Mouse (Mus musculus) embryonic facial prominence, embryonic 14.5 days (tissue): ENCODE results near the gene Pknox2. TPM values are rescaled to one million over a fixed set of nuclear protein-coding genes. Genes with fewer than 3 reads are reported as not detected.

Experiments
- ATAC-seq: fragments of 200-750 bp; cut with Nextera tagmentation; 2 replicates; pipeline ENCODE4 v1.8.0; 2017; ENCODE audit warnings: low read depth, moderate number of reproducible peaks, moderate TSS enrichment
- DNase-seq: peaks from one replicate; pipeline ENCODE4 v3.0.0-alpha.2; 2015; ENCODE audit warnings: low spot score
- H3K27ac ChIP-seq: fragments of 300-500 bp; sonication (generic); replicated peaks from 2 replicates; pipeline ENCODE4 v1.5.1; 2014; ENCODE audit warnings: low read depth, mild to moderate bottlenecking, low read length, moderate library complexity
- H3K27me3 ChIP-seq: fragments of 300-500 bp; sonication (generic); replicated peaks from 2 replicates; pipeline ENCODE4 v1.6.1; 2014; ENCODE audit warnings: low read length; ENCODE audit not compliant: control insufficient read depth, insufficient read depth
- H3K36me3 ChIP-seq: fragments of 300-500 bp; sonication (generic); 2 replicates; pipeline ENCODE4 v1.6.1; 2014; ENCODE audit warnings: low read length, mixed read lengths; ENCODE audit not compliant: control insufficient read depth, insufficient read depth
- H3K4me1 ChIP-seq: fragments of 300-500 bp; sonication (generic); 2 replicates; pipeline ENCODE4 v1.6.1; 2014; ENCODE audit warnings: antibody characterized with exemption, low read length; ENCODE audit not compliant: control insufficient read depth, insufficient read depth
- H3K4me2 ChIP-seq: fragments of 300-500 bp; sonication (generic); 2 replicates; pipeline ENCODE4 v1.6.1; 2014; ENCODE audit warnings: low read depth, mild to moderate bottlenecking, low read length, moderate library complexity, mixed read lengths
- H3K4me3 ChIP-seq: fragments of 300-500 bp; sonication (generic); 2 replicates; pipeline ENCODE4 v1.5.1; 2014; ENCODE audit warnings: low read depth, mild to moderate bottlenecking, low read length
- H3K9ac ChIP-seq: fragments of 300-500 bp; sonication (generic); 2 replicates; pipeline ENCODE4 v1.6.1; 2014; ENCODE audit warnings: low read depth, mild to moderate bottlenecking, low read length, moderate library complexity, mixed read lengths
- H3K9me3 ChIP-seq: fragments of 300-500 bp; sonication (generic); 2 replicates; pipeline ENCODE4 v1.6.1; 2016; ENCODE audit warnings: low read length; ENCODE audit not compliant: control insufficient read depth
- WGBS: fragments of 180-500 bp; shearing (Covaris S2); extraction: QIAGEN DNeasy Blood & Tissue Kit; methylation state at CpG from one replicate; pipeline ENCODE4 v1.1.7; 2014; 5-methylcytosine and 5-hydroxymethylcytosine counted together
- polyA plus RNA-seq: library from polyadenylated mRNA; unstranded; fragments of >200 nt; fragmentation: Nextera tagmentation; extraction: Ambion mirVana; gene quantifications from 2 replicates; pipeline ENCODE4 v1.2.1, GENCODE M21; 2014

Pknox2 gene
- polyA plus RNA-seq, 1 experiment from 2014 or later = 9.5 TPM

- Histone ChIP-seq H3K9ac (peak overlapping the region; percentile 90), H3K9me3 (no peaks in the 10 kb centered on the region), H3K36me3 (no peaks in the 10 kb centered on the region), H3K4me3 (peak overlapping the region; percentile 76), H3K27me3 (peaks cover 31% of the 10 kb centered on the region), H3K27ac (peak overlapping the region; percentile 97), H3K4me1 (peaks cover 45% of the 10 kb centered on the region), H3K4me2 (peak overlapping the region; percentile 93)
- ATAC-seq (no peak), DNase-seq (no peak)
- under 1% methylated on average over 26 of the region's 26 CpGs for WGBS
Measured at GRCm38 (mm10) chr9:37145151-37145615, 2.0 kb downstream of the Pknox2 start.

DNA sequence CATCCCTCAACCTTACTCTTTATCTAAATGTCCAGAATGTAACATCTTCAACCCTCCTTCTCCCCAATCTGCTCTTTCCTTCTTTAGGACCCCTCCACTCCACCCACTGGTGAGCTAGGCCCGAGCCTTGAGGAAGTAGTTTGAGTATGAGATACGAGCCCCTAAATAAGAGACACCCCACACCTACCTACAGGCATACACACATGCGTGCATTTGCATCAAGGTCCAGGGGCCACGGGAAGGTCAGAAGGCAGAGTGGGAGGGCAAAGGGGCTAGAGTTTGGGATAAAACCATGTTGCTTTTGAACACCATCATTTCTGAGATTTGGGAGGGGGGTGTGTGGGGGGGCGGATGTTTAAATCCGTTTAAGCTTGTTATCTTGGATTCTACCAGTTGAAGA, 2.5 kb downstream of the Pknox2 start:
- H3K4me1 ChIP-seq = peaks cover 48% of the 10 kb centered on the region
- peak overlapping the region; percentile 93 for H3K4me2 ChIP-seq
- H3K36me3 ChIP-seq = no peaks in the 10 kb centered on the region
- peak overlapping the region; percentile 97 for H3K27ac ChIP-seq
- DNase-seq (no peak), ATAC-seq (no peak)
- no peaks in the 10 kb centered on the region for H3K9me3 ChIP-seq
- WGBS = 11% methylated on average over 6 of the region's 6 CpGs
- H3K27me3 ChIP-seq = peaks cover 31% of the 10 kb centered on the region
- H3K4me3 ChIP-seq = peak overlapping the region; percentile 76
- H3K9ac ChIP-seq = peak overlapping the region; percentile 90

GRCm38 (mm10) chr9:37144251-37144650, 3.0 kb downstream of the Pknox2 start:
- no peaks in the 10 kb centered on the region for H3K9me3 ChIP-seq
- H3K27me3 ChIP-seq = peaks cover 31% of the 10 kb centered on the region
- ATAC-seq = no peak
- peak overlapping the region; percentile 90 for H3K9ac ChIP-seq
- H3K4me2 ChIP-seq = peak overlapping the region; percentile 93
- DNase-seq = peak; percentile 54
- 7% methylated on average over 21 of the region's 21 CpGs for WGBS
- H3K36me3 ChIP-seq = no peaks in the 10 kb centered on the region
- peaks cover 51% of the 10 kb centered on the region for H3K4me1 ChIP-seq
- H3K4me3 ChIP-seq = peak overlapping the region; percentile 76
- peak overlapping the region; percentile 97 for H3K27ac ChIP-seq

- DNase-seq = peak; percentile 80
- H3K27ac ChIP-seq = peak overlapping the region; percentile 97; the same call in 1 of the 2 replicates
- H3K27me3 ChIP-seq = peaks cover 25% of the 10 kb centered on the region
- H3K4me3 ChIP-seq = peak overlapping the region; percentile 76
- H3K4me2 ChIP-seq = peak overlapping the region; percentile 93
- no peak for ATAC-seq
- no peaks in the 10 kb centered on the region for H3K36me3 ChIP-seq
- H3K9me3 ChIP-seq = no peaks in the 10 kb centered on the region
- H3K4me1 ChIP-seq = peaks cover 51% of the 10 kb centered on the region
- 17% methylated on average over 12 of the region's 12 CpGs for WGBS
- peak overlapping the region; percentile 90; the same call in 1 of the 2 replicates for H3K9ac ChIP-seq
Measured at GRCm38 (mm10) chr9:37143046-37143931, 3.9 kb downstream of the Pknox2 start.

DNA sequence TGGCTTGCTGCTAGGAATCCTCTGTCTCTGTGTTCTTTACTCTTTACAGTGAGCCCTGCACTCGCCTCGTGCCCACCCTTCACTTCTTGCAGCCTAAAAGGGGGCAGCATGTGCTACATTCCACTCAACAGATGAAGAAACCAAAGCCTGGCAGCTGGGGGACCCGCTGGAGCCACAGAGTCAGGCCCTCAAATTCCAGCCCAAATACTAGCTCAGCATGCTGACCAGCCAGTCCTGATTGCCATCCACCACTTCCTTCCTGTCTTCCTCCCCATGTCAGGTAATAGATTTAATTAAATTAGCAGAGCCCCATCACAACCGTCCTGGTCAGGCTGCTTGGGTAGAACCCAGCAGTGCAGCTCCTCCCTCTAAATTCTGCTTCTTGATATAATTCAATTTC, 5.1 kb downstream of the Pknox2 start:
- H3K27me3 ChIP-seq = peaks cover 20% of the 10 kb centered on the region
- 24% methylated on average over 4 of the region's 4 CpGs for WGBS
- no peak overlapping the region; the same call in 1 of the 2 replicates for H3K4me2 ChIP-seq
- no peak for DNase-seq
- H3K27ac ChIP-seq = peak overlapping the region; percentile 10; the same call in 1 of the 2 replicates
- no peak overlapping the region for H3K9ac ChIP-seq
- no peaks in the 10 kb centered on the region for H3K36me3 ChIP-seq
- H3K9me3 ChIP-seq = no peaks in the 10 kb centered on the region
- no peak overlapping the region for H3K4me3 ChIP-seq
- H3K4me1 ChIP-seq = peaks cover 55% of the 10 kb centered on the region
- no peak for ATAC-seq

DNA sequence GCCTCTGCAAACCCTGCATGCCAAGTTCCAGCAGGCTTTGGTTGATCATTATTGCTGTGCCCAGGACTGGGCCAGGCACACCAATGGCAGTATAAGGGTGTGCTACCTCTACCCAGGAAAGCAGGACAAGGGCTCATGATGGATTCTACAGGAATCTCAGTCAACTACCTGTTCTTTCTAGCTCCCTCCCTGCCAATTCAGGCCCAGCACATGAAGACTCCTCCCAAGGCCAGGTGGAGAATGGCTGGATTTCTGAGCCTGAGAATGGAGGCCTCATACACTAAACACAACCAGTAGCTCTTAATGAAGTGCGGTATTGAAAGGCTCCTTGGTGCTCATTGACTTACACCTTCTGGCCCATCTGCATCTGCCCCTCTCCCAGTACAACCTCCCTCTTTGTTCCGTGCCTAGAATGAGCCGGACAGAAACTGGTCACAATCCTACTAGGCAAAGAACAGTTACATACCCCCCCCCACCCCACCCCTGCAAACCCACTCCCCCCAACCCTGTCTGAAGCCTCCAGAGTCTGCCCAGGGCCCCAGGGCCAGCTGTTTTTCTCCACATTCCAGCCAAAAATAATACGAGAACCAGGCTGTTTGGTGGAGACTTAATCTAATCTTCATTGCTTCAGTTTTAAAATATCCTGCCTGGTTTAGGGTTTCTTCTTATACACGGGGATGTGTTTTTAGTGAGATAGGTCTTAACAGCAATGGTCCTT, 6.6 kb downstream of the Pknox2 start:
- H3K9ac ChIP-seq = no peak overlapping the region
- H3K4me3 ChIP-seq = no peak overlapping the region
- no peak overlapping the region for H3K4me2 ChIP-seq
- 0 out of 2 replicates have a peak, but pooled peaks have one; percentile 4 for ATAC-seq
- peaks cover 66% of the 10 kb centered on the region for H3K4me1 ChIP-seq
- no peaks in the 10 kb centered on the region for H3K9me3 ChIP-seq
- H3K27me3 ChIP-seq = peaks cover 20% of the 10 kb centered on the region
- WGBS = 18% methylated on average over 5 of the region's 5 CpGs
- no peaks in the 10 kb centered on the region for H3K36me3 ChIP-seq
- DNase-seq = peak; percentile 70
- H3K27ac ChIP-seq = peak overlapping the region; percentile 10; the same call in 1 of the 2 replicates

GRCm38 (mm10) chr9:37139514-37139913, 7.7 kb downstream of the Pknox2 start:
- DNase-seq = peak; percentile 87
- H3K27ac ChIP-seq = peak overlapping the region; percentile 10; the same call in 1 of the 2 replicates
- H3K27me3 ChIP-seq = peaks cover 14% of the 10 kb centered on the region

DNA sequence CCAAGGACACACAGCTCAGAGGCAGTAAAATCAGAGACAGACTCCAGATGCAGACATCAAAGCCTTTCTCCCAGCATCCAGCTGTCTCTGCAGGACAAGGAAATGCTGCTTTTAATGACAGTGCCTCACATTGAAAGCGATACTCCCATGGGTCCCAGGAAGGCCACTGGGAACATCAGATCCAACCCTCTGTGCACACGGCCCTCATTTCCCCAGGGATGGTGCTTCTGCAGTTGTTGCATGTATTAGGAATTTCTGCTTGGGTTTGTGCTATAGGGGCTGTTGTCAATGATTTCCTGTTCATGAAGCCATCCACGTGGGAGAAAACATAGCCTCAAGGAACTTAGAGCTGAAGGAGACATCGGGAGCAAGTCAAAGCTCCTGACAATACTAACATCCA, 8.3 kb downstream of the Pknox2 start:
- Histone ChIP-seq H3K27me3 (peaks cover 8% of the 10 kb centered on the region), H3K4me1 (peaks cover 58% of the 10 kb centered on the region), H3K9me3 (no peaks in the 10 kb centered on the region), H3K36me3 (no peaks in the 10 kb centered on the region), H3K4me2 (no peak overlapping the region), H3K4me3 (no peak overlapping the region), H3K27ac (no peak overlapping the region), H3K9ac (no peak overlapping the region)
- ATAC-seq = no peak
- 26% methylated on average over 4 of the region's 4 CpGs for WGBS
- peak; percentile 59 for DNase-seq

More at GRCm38 (mm10) chr9:37139514-37139913, 7.7 kb downstream of the Pknox2 start:
- 2% methylated on average over 8 of the region's 8 CpGs for WGBS
- no peaks in the 10 kb centered on the region for H3K9me3 ChIP-seq
- peak; percentile 70 for ATAC-seq
- H3K9ac ChIP-seq = peak overlapping the region; percentile 40; the same call in 1 of the 2 replicates
- H3K36me3 ChIP-seq = no peaks in the 10 kb centered on the region
- H3K4me3 ChIP-seq = no peak overlapping the region
- peak overlapping the region; percentile 35 for H3K4me2 ChIP-seq
- H3K4me1 ChIP-seq = peaks cover 64% of the 10 kb centered on the region
